Mouse (Mus musculus) midbrain, embryonic 15.5 days (tissue): ENCODE data around the gene Orc5. TPM values are rescaled to one million over a fixed set of nuclear protein-coding genes. Genes with fewer than 3 reads are reported as not detected.

Source experiments
- ATAC-seq: fragments of 200-750 bp; cut with Nextera tagmentation; replicated peaks from 2 replicates; pipeline ENCODE4 v1.8.0; 2017; ENCODE audit warnings: moderate TSS enrichment
- H3K27ac ChIP-seq: fragments of 300-500 bp; sonication (generic); 2 replicates; pipeline ENCODE4 v1.5.1; 2015; ENCODE audit warnings: mild to moderate bottlenecking, inconsistent platforms
- H3K27me3 ChIP-seq: fragments of 300-500 bp; sonication (generic); replicated peaks from 2 replicates; pipeline ENCODE4 v1.6.1; 2015; ENCODE audit warnings: inconsistent platforms
- H3K36me3 ChIP-seq: fragments of 300-500 bp; sonication (generic); replicated peaks from 2 replicates; pipeline ENCODE4 v1.6.1; 2015; ENCODE audit warnings: inconsistent platforms
- H3K4me1 ChIP-seq: fragments of 300-500 bp; sonication (generic); 2 replicates; pipeline ENCODE4 v1.6.1; 2015; ENCODE audit warnings: inconsistent platforms
- H3K4me2 ChIP-seq: fragments of 300-500 bp; sonication (generic); 2 replicates; pipeline ENCODE4 v1.6.1; 2015; ENCODE audit warnings: inconsistent platforms, mild to moderate bottlenecking, moderate library complexity
- H3K4me3 ChIP-seq: fragments of 300-500 bp; sonication (generic); 2 replicates; pipeline ENCODE4 v1.5.1; 2015; ENCODE audit warnings: mild to moderate bottlenecking, inconsistent platforms
- H3K9ac ChIP-seq: fragments of 300-500 bp; sonication (generic); 2 replicates; pipeline ENCODE4 v1.6.1; 2015; ENCODE audit warnings: mild to moderate bottlenecking, inconsistent platforms
- H3K9me3 ChIP-seq: fragments of 300-500 bp; sonication (generic); 2 replicates; pipeline ENCODE4 v1.6.1; 2016; ENCODE audit warnings: inconsistent platforms
- WGBS: fragments of 180-500 bp; shearing (Covaris S2); methylation state at CpG from one replicate; pipeline ENCODE4 v1.1.7; 2015; ENCODE audit warnings: mixed read lengths; 5-methylcytosine and 5-hydroxymethylcytosine counted together
- polyA plus RNA-seq: library from polyadenylated mRNA; unstranded; fragments of >200 nt; fragmentation: Nextera tagmentation; extraction: Ambion mirVana; gene quantifications from 2 replicates; pipeline ENCODE4 v1.2.1, GENCODE M21; 2015

The Orc5 gene
- 34.8 and 34.9 TPM in 2 replicates for polyA plus RNA-seq

GRCm38 (mm10) chr5:22550033-22550551 is at the start of gene Orc5:
Orc5 (minus strand) TSS chr5:22550429.
- Histone ChIP-seq H3K27me3 (no peaks in the 10 kb centered on the region), H3K4me3 (peak within 1 kb of the TSS; percentile 60), H3K9me3 (no peaks in the 10 kb centered on the region), H3K4me1 (peaks cover 9% of the 10 kb centered on the region), H3K9ac (peak within 1 kb of the TSS; percentile 74), H3K27ac (peak within 1 kb of the TSS; percentile 82), H3K4me2 (peak within 1 kb of the TSS; percentile 62), H3K36me3 (peaks cover 13% of the 10 kb centered on the region)
- under 1% methylated on average over 31 of the region's 31 CpGs for WGBS
- ATAC-seq: peak; percentile 100

GRCm38 (mm10) chr5:22596981-22597380 is 46.8 kb upstream of the Orc5 start:
- H3K4me3 ChIP-seq: no peak overlapping the region
- no peak overlapping the region for H3K9ac ChIP-seq
- ATAC-seq: no peak
- 96% methylated on average over 4 of the region's 4 CpGs for WGBS
- no peaks in the 10 kb centered on the region for H3K27me3 ChIP-seq
- no peak overlapping the region for H3K27ac ChIP-seq
- H3K9me3 ChIP-seq: no peaks in the 10 kb centered on the region
- H3K36me3 ChIP-seq: no peaks in the 10 kb centered on the region
- H3K4me1 ChIP-seq: no peaks in the 10 kb centered on the region
- no peak overlapping the region for H3K4me2 ChIP-seq

GRCm38 (mm10) chr5:22589370-22589966 is 39.2 kb upstream of the Orc5 start:
- H3K9ac ChIP-seq: no peak overlapping the region
- no peaks in the 10 kb centered on the region for H3K27me3 ChIP-seq
- H3K4me3 ChIP-seq: no peak overlapping the region
- ATAC-seq: no peak
- no peaks in the 10 kb centered on the region for H3K36me3 ChIP-seq
- H3K4me2 ChIP-seq: no peak overlapping the region
- H3K9me3 ChIP-seq: no peaks in the 10 kb centered on the region
- H3K4me1 ChIP-seq: no peaks in the 10 kb centered on the region
- H3K27ac ChIP-seq: no peak overlapping the region
- 82% methylated on average over 1 of the region's 1 CpGs for WGBS

GRCm38 (mm10) chr5:22587492-22587891 is 37.3 kb upstream of the Orc5 start:
- 82% methylated on average over 1 of the region's 1 CpGs for WGBS

GRCm38 (mm10) chr5:22584556-22584955 is 34.3 kb upstream of the Orc5 start:
- Histone ChIP-seq H3K9ac (no peak overlapping the region), H3K4me1 (no peaks in the 10 kb centered on the region), H3K36me3 (no peaks in the 10 kb centered on the region), H3K4me2 (no peak overlapping the region), H3K4me3 (no peak overlapping the region), H3K27me3 (no peaks in the 10 kb centered on the region), H3K9me3 (no peaks in the 10 kb centered on the region), H3K27ac (no peak overlapping the region)
- no peak for ATAC-seq
- WGBS: 56% methylated on average over 2 of the region's 2 CpGs

More at GRCm38 (mm10) chr5:22587492-22587891, 37.3 kb upstream of the Orc5 start:
- Histone ChIP-seq H3K4me3 (no peak overlapping the region), H3K27ac (no peak overlapping the region), H3K4me1 (no peaks in the 10 kb centered on the region), H3K27me3 (no peaks in the 10 kb centered on the region), H3K4me2 (no peak overlapping the region), H3K36me3 (no peaks in the 10 kb centered on the region), H3K9ac (no peak overlapping the region), H3K9me3 (no peaks in the 10 kb centered on the region)
- ATAC-seq: no peak

GRCm38 (mm10) chr5:22578011-22578410 is 27.8 kb upstream of the Orc5 start:
- no peak overlapping the region for H3K4me2 ChIP-seq
- WGBS: 90% methylated on average over 3 of the region's 3 CpGs
- no peak overlapping the region for H3K4me3 ChIP-seq
- no peak overlapping the region for H3K9ac ChIP-seq
- no peaks in the 10 kb centered on the region for H3K27me3 ChIP-seq
- no peak overlapping the region for H3K27ac ChIP-seq
- no peaks in the 10 kb centered on the region for H3K36me3 ChIP-seq
- no peaks in the 10 kb centered on the region for H3K9me3 ChIP-seq
- ATAC-seq: no peak
- no peaks in the 10 kb centered on the region for H3K4me1 ChIP-seq

GRCm38 (mm10) chr5:22574751-22575150 is 24.5 kb upstream of the Orc5 start:
- WGBS: 63% methylated on average over 3 of the region's 3 CpGs

GRCm38 (mm10) chr5:22574161-22574560 is 23.9 kb upstream of the Orc5 start:
- H3K4me1 ChIP-seq: no peaks in the 10 kb centered on the region
- H3K4me2 ChIP-seq: no peak overlapping the region
- no peak overlapping the region for H3K27ac ChIP-seq
- no peaks in the 10 kb centered on the region for H3K9me3 ChIP-seq
- no peak for ATAC-seq
- no peak overlapping the region for H3K9ac ChIP-seq
- H3K4me3 ChIP-seq: no peak overlapping the region
- WGBS: 51% methylated on average over 1 of the region's 1 CpGs
- H3K36me3 ChIP-seq: no peaks in the 10 kb centered on the region
- no peaks in the 10 kb centered on the region for H3K27me3 ChIP-seq

More at GRCm38 (mm10) chr5:22574751-22575150, 24.5 kb upstream of the Orc5 start:
- H3K9me3 ChIP-seq: no peaks in the 10 kb centered on the region
- no peaks in the 10 kb centered on the region for H3K27me3 ChIP-seq
- no peak overlapping the region for H3K4me3 ChIP-seq
- H3K9ac ChIP-seq: no peak overlapping the region
- H3K4me2 ChIP-seq: no peak overlapping the region
- no peaks in the 10 kb centered on the region for H3K36me3 ChIP-seq
- H3K27ac ChIP-seq: no peak overlapping the region
- no peak for ATAC-seq
- H3K4me1 ChIP-seq: no peaks in the 10 kb centered on the region

GRCm38 (mm10) chr5:22573696-22574095 is 23.5 kb upstream of the Orc5 start:
- WGBS: 67% methylated on average over 2 of the region's 2 CpGs
- ATAC-seq: no peak

GRCm38 (mm10) chr5:22572881-22573280 is 22.7 kb upstream of the Orc5 start:
- H3K27ac ChIP-seq: no peak overlapping the region
- no peak overlapping the region for H3K4me3 ChIP-seq
- H3K9me3 ChIP-seq: no peaks in the 10 kb centered on the region
- ATAC-seq: no peak
- no peak overlapping the region for H3K9ac ChIP-seq
- H3K4me2 ChIP-seq: no peak overlapping the region
- H3K36me3 ChIP-seq: no peaks in the 10 kb centered on the region
- 99% methylated on average over 6 of the region's 6 CpGs for WGBS
- H3K27me3 ChIP-seq: no peaks in the 10 kb centered on the region
- H3K4me1 ChIP-seq: no peaks in the 10 kb centered on the region

More at GRCm38 (mm10) chr5:22573696-22574095, 23.5 kb upstream of the Orc5 start:
- H3K27ac ChIP-seq: no peak overlapping the region
- no peak overlapping the region for H3K4me3 ChIP-seq
- H3K9me3 ChIP-seq: no peaks in the 10 kb centered on the region
- no peaks in the 10 kb centered on the region for H3K27me3 ChIP-seq
- no peak overlapping the region for H3K4me2 ChIP-seq
- H3K4me1 ChIP-seq: no peaks in the 10 kb centered on the region
- no peaks in the 10 kb centered on the region for H3K36me3 ChIP-seq
- no peak overlapping the region for H3K9ac ChIP-seq

- Histone ChIP-seq H3K4me1 (no peaks in the 10 kb centered on the region), H3K27me3 (no peaks in the 10 kb centered on the region), H3K27ac (no peak overlapping the region), H3K4me3 (no peak overlapping the region), H3K9me3 (no peaks in the 10 kb centered on the region), H3K4me2 (no peak overlapping the region), H3K36me3 (no peaks in the 10 kb centered on the region), H3K9ac (no peak overlapping the region)
- no peak for ATAC-seq
- WGBS: 86% methylated on average over 3 of the region's 3 CpGs
These were observed 22.2 kb upstream of the Orc5 start for GRCm38 (mm10) chr5:22572456-22572855.

- Histone ChIP-seq H3K4me1 (no peaks in the 10 kb centered on the region), H3K4me3 (no peak overlapping the region), H3K27ac (no peak overlapping the region), H3K27me3 (no peaks in the 10 kb centered on the region), H3K4me2 (no peak overlapping the region), H3K9ac (no peak overlapping the region), H3K9me3 (no peaks in the 10 kb centered on the region), H3K36me3 (0 out of 2 replicates have a peak, but pooled peaks cover 4% of the 10 kb centered on the region)
- ATAC-seq: no peak
- 74% methylated on average over 2 of the region's 2 CpGs for WGBS
These were observed 15.5 kb upstream of the Orc5 start for GRCm38 (mm10) chr5:22565708-22566107.

GRCm38 (mm10) chr5:22559801-22560200 is 9.6 kb upstream of the Orc5 start:
- H3K4me1 ChIP-seq: no peaks in the 10 kb centered on the region
- H3K4me2 ChIP-seq: no peak overlapping the region
- H3K9ac ChIP-seq: no peak overlapping the region
- ATAC-seq: no peak
- 82% methylated on average over 2 of the region's 2 CpGs for WGBS
- no peak overlapping the region for H3K27ac ChIP-seq
- H3K36me3 ChIP-seq: 0 out of 2 replicates have a peak, but pooled peaks cover 4% of the 10 kb centered on the region
- H3K27me3 ChIP-seq: no peaks in the 10 kb centered on the region
- H3K9me3 ChIP-seq: no peaks in the 10 kb centered on the region
- H3K4me3 ChIP-seq: no peak overlapping the region
